Mouse (Mus musculus): Measurements from ENCODE around the gene Avl9. TPM values are rescaled to one million over a fixed set of nuclear protein-coding genes. Genes with fewer than 3 reads are reported as not detected.

Avl9 gene
- 15.5 and 18.2 TPM in 2 replicates for polyA plus RNA-seq (2014; fragmentation: Nextera tagmentation; extraction: Ambion mirVana)

- Histone ChIP-seq H3K4me3 (ENCODE audit: low read depth, low read length) (peak within 1 kb of the TSS; percentile 78), H3K36me3 (ENCODE audit: insufficient read depth) (no peaks in the 10 kb centered on the region), H3K9me3 (ENCODE audit: low read depth, low read length) (no peaks in the 10 kb centered on the region), H3K9ac (peak within 1 kb of the TSS; percentile 75), H3K4me2 (peak within 1 kb of the TSS; percentile 74), H3K27me3 (ENCODE audit: insufficient read depth, low read length) (no peaks in the 10 kb centered on the region), H3K4me1 (ENCODE audit: insufficient read depth) (peaks cover 6% of the 10 kb centered on the region; the same call in 1 of the 2 replicates), H3K27ac (ENCODE audit: low read depth) (peak within 1 kb of the TSS; percentile 93)
- peak; percentile 98 for ATAC-seq (ENCODE audit: insufficient read depth)
- DNase-seq, result peak; percentile 97
- WGBS, result 0% methylated on average over 64 of the region's 64 CpGs
- peak; percentile 65 for TF ChIP-seq CTCF (IDR thresholded peaks at IDR 0.05; ENCODE audit: low read depth)
Observed at GRCm38 (mm10) chr6:56714574-56715269, at the start of gene Avl9. Avl9 (plus strand) TSS chr6:56714899.

GRCm38 (mm10) chr6:56688238-56688637, 26.5 kb upstream of the Avl9 start:
- WGBS, result 87% methylated on average over 3 of the region's 3 CpGs
- Histone ChIP-seq H3K4me3 (ENCODE audit: low read depth, low read length) (no peak overlapping the region), H3K36me3 (ENCODE audit: insufficient read depth) (no peaks in the 10 kb centered on the region), H3K4me1 (ENCODE audit: insufficient read depth) (no peaks in the 10 kb centered on the region), H3K27me3 (ENCODE audit: insufficient read depth, low read length) (no peaks in the 10 kb centered on the region), H3K27ac (ENCODE audit: low read depth) (no peak overlapping the region), H3K9ac (no peak overlapping the region), H3K4me2 (no peak overlapping the region), H3K9me3 (ENCODE audit: low read depth, low read length) (no peaks in the 10 kb centered on the region)
- ATAC-seq (ENCODE audit: insufficient read depth) (no peak), DNase-seq (no peak)
- no peak for TF ChIP-seq CTCF (IDR thresholded peaks at IDR 0.05; ENCODE audit: low read depth)

GRCm38 (mm10) chr6:56691205-56691604, 23.5 kb upstream of the Avl9 start:
- no peaks in the 10 kb centered on the region for H3K36me3 ChIP-seq (ENCODE audit: insufficient read depth)
- H3K9ac ChIP-seq, result no peak overlapping the region
- 1% methylated on average over 2 of the region's 2 CpGs for WGBS
- H3K4me3 ChIP-seq (ENCODE audit: low read depth, low read length), result no peak overlapping the region
- no peaks in the 10 kb centered on the region for H3K9me3 ChIP-seq (ENCODE audit: low read depth, low read length)
- no peaks in the 10 kb centered on the region for H3K27me3 ChIP-seq (ENCODE audit: insufficient read depth, low read length)
- H3K4me1 ChIP-seq (ENCODE audit: insufficient read depth), result no peaks in the 10 kb centered on the region
- peak; percentile 67 for ATAC-seq (ENCODE audit: insufficient read depth)
- peak; percentile 83 for TF ChIP-seq CTCF (IDR thresholded peaks at IDR 0.05; ENCODE audit: low read depth)
- H3K4me2 ChIP-seq, result no peak overlapping the region
- peak; percentile 93 for DNase-seq
- H3K27ac ChIP-seq (ENCODE audit: low read depth), result no peak overlapping the region

GRCm38 (mm10) chr6:56692445-56692844, 22.3 kb upstream of the Avl9 start:
- Histone ChIP-seq H3K27me3 (ENCODE audit: insufficient read depth, low read length) (no peaks in the 10 kb centered on the region), H3K4me3 (ENCODE audit: low read depth, low read length) (no peak overlapping the region), H3K27ac (ENCODE audit: low read depth) (peak overlapping the region; percentile 73; the same call in 1 of the 2 replicates), H3K36me3 (ENCODE audit: insufficient read depth) (no peaks in the 10 kb centered on the region), H3K4me1 (ENCODE audit: insufficient read depth) (no peaks in the 10 kb centered on the region), H3K4me2 (no peak overlapping the region), H3K9ac (no peak overlapping the region), H3K9me3 (ENCODE audit: low read depth, low read length) (no peaks in the 10 kb centered on the region)
- TF ChIP-seq CTCF (IDR thresholded peaks at IDR 0.05; ENCODE audit: low read depth), result no peak
- ATAC-seq (ENCODE audit: insufficient read depth) (no peak; the same call in 1 of the 2 replicates), DNase-seq (peak; percentile 46)
- WGBS, result 73% methylated on average over 4 of the region's 4 CpGs

- Histone ChIP-seq H3K4me1 (ENCODE audit: insufficient read depth) (no peaks in the 10 kb centered on the region), H3K9me3 (ENCODE audit: low read depth, low read length) (no peaks in the 10 kb centered on the region), H3K4me3 (ENCODE audit: low read depth, low read length) (peak within 1 kb of the TSS; percentile 65), H3K27ac (ENCODE audit: low read depth) (0 out of 2 replicates have a peak within 1 kb of the TSS, but pooled peaks have one; percentile 50), H3K36me3 (ENCODE audit: insufficient read depth) (no peaks in the 10 kb centered on the region), H3K4me2 (peak within 1 kb of the TSS; percentile 84), H3K27me3 (ENCODE audit: insufficient read depth, low read length) (0 out of 2 replicates have a peak, but pooled peaks cover 2% of the 10 kb centered on the region), H3K9ac (peak within 1 kb of the TSS; percentile 71)
- ATAC-seq (ENCODE audit: insufficient read depth), result peak; percentile 94
- peak; percentile 98 for DNase-seq
- WGBS, result under 1% methylated on average over 46 of the region's 46 CpGs
- no peak; the same call in 1 of the 2 replicates for TF ChIP-seq CTCF (IDR thresholded peaks at IDR 0.05; ENCODE audit: low read depth)
Observed at GRCm38 (mm10) chr6:56703931-56704900, 10.5 kb upstream of the Avl9 start, which contains the start of gene Lsm5. Lsm5 (minus strand) TSS chr6:56704710.

GRCm38 (mm10) chr6:56714186-56714573, 519 bp upstream of the Avl9 start:
- H3K9me3 ChIP-seq (ENCODE audit: low read depth, low read length), result no peaks in the 10 kb centered on the region
- peak overlapping the region; percentile 78 for H3K4me3 ChIP-seq (ENCODE audit: low read depth, low read length)
- 51% methylated on average over 7 of the region's 7 CpGs for WGBS
- DNase-seq (no peak), ATAC-seq (ENCODE audit: insufficient read depth) (no peak)
- H3K4me2 ChIP-seq, result peak overlapping the region; percentile 74
- H3K9ac ChIP-seq, result no peak overlapping the region
- no peak overlapping the region for H3K27ac ChIP-seq (ENCODE audit: low read depth)
- no peak for TF ChIP-seq CTCF (IDR thresholded peaks at IDR 0.05; ENCODE audit: low read depth)
- no peaks in the 10 kb centered on the region for H3K27me3 ChIP-seq (ENCODE audit: insufficient read depth, low read length)
- H3K4me1 ChIP-seq (ENCODE audit: insufficient read depth), result peaks cover 6% of the 10 kb centered on the region; the same call in 1 of the 2 replicates
- no peaks in the 10 kb centered on the region for H3K36me3 ChIP-seq (ENCODE audit: insufficient read depth)
